Mouse (Mus musculus) ES-Bruce4 (cell line): ENCODE data around the gene Hemk1.

Source experiments
- CTCF ChIP-seq: IDR thresholded peaks from one replicate; pipeline ENCODE4 v1.8.1; 2011; ENCODE audit warnings: low read depth, low read length
- EP300 ChIP-seq: IDR thresholded peaks from 2 replicates; pipeline ENCODE4 v1.6.1; 2011; ENCODE audit warnings: low read depth, low read length; ENCODE audit not compliant: insufficient read depth
- POLR2A ChIP-seq: IDR thresholded peaks from one replicate; pipeline ENCODE4 v1.8.1; 2011; ENCODE audit warnings: low read length; ENCODE audit not compliant: insufficient read depth

DNA sequence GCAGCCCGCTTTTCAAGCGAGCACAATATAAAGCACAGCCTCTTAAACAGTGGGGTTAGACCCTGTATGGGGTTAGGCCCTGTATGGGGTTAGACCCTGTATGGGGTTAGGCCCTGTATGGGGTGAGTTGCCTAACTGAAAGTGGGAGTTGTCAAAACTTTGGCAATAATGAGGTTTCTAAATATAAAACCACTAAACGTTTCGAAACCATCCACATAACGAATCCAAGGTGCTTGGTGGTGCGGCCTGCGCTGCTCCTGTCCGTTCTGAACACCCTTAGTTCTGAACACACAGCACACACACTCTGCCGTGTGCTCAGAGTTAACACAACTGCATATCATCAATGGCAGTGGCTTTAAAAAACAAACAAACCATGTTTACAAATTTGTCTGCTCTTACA, 55.2 kb downstream of the Hemk1 start:
- TF ChIP-seq CTCF (no peak), POLR2A (no peak), EP300 (no peak)
